Mouse (Mus musculus) myocyte (in vitro differentiated cells): ENCODE results near the gene Slc27a5.

Experiments
- CEBPB ChIP-seq: IDR thresholded peaks from 2 replicates; pipeline ENCODE4 v1.6.1; 2011; ENCODE audit warnings: mild to moderate bottlenecking, moderate library complexity; ENCODE audit not compliant: poor library complexity, insufficient read depth, severe bottlenecking
- E2F4 ChIP-seq: IDR thresholded peaks from one replicate; pipeline ENCODE4 v1.6.1; 2011; ENCODE audit warnings: mild to moderate bottlenecking, control low read depth, moderate library complexity; ENCODE audit not compliant: insufficient read depth
- MAX ChIP-seq: IDR thresholded peaks from one replicate; pipeline ENCODE4 v1.6.1; 2011; ENCODE audit warnings: low read depth, mild to moderate bottlenecking, control low read depth
- MYOD1 ChIP-seq, 3 experiments: IDR thresholded peaks; one replicate each; pipeline ENCODE4 v1.6.1; 2011; ENCODE audit warnings: control low read depth in 2 of 3, low read depth in 2 of 3, mild to moderate bottlenecking in 2 of 3, moderate library complexity in 1 of 3; ENCODE audit not compliant: insufficient read length in 2 of 3, control insufficient read depth in 1 of 3
- MYOG ChIP-seq, 3 experiments: IDR thresholded peaks; one replicate each; pipeline ENCODE4 v1.6.1; 2011; ENCODE audit warnings: control low read depth in 2 of 3, low read depth in 2 of 3, mild to moderate bottlenecking in 2 of 3; ENCODE audit not compliant: insufficient read length in 2 of 3, control insufficient read depth in 1 of 3, insufficient read depth in 1 of 3
- POLR2A ChIP-seq: IDR thresholded peaks from one replicate; pipeline ENCODE4 v1.6.1; 2011; ENCODE audit warnings: low read depth, mild to moderate bottlenecking, control low read depth, moderate library complexity; ENCODE audit not compliant: insufficient read length
- POLR2AphosphoS2 ChIP-seq: IDR thresholded peaks from one replicate; pipeline ENCODE4 v1.6.1; 2011; ENCODE audit warnings: low read depth, control low read depth; ENCODE audit not compliant: insufficient read length
- SRF ChIP-seq: IDR thresholded peaks from one replicate; pipeline ENCODE4 v1.6.1; 2011; ENCODE audit warnings: low read depth; ENCODE audit not compliant: control insufficient read depth, insufficient read length
- TCF12 ChIP-seq: IDR thresholded peaks from one replicate; pipeline ENCODE4 v1.6.1; 2011; ENCODE audit warnings: mild to moderate bottlenecking, control low read depth; ENCODE audit not compliant: poor library complexity, insufficient read depth, severe bottlenecking
- TCF3 ChIP-seq: IDR thresholded peaks from one replicate; pipeline ENCODE4 v1.6.1; 2011; ENCODE audit warnings: low read depth, control low read depth; ENCODE audit not compliant: insufficient read length
- USF1 ChIP-seq: IDR thresholded peaks from one replicate; pipeline ENCODE4 v1.6.1; 2011; ENCODE audit warnings: low read depth, mild to moderate bottlenecking, control low read depth, moderate library complexity

- TF ChIP-seq POLR2A (no peak), TCF3 (no peak), POLR2AphosphoS2 (no peak), MAX (no peak), E2F4 (no peak), MYOG (IDR thresholded peaks at IDR 0.05; ENCODE audit: control insufficient read depth in 1 of 3, insufficient read depth in 1 of 3, insufficient read length in 2 of 3, low read depth in 2 of 3) (no peak), USF1 (no peak), TCF12 (no peak), SRF (no peak), CEBPB (no peak), MYOD1 (IDR thresholded peaks at IDR 0.05; ENCODE audit: control insufficient read depth in 1 of 3, insufficient read length in 2 of 3, low read depth in 2 of 3) (no peak)
These were observed 48.1 kb upstream of the Slc27a5 start for GRCm38 (mm10) chr7:13046084-13046483.
